Mouse (Mus musculus) forebrain, postnatal 0 days (tissue): Measurements from ENCODE around the gene Batf2. TPM values are rescaled to one million over a fixed set of nuclear protein-coding genes. Genes with fewer than 3 reads are reported as not detected.

Experiments used
- ATAC-seq: fragments of 200-750 bp; cut with Nextera tagmentation; 2 replicates; pipeline ENCODE4 v1.8.0; 2017; ENCODE audit warnings: mild to moderate bottlenecking, moderate library complexity
- DNase-seq: peaks from one replicate; pipeline ENCODE4 v3.0.0-alpha.2; 2015
- H3K27ac ChIP-seq: fragments of 300-500 bp; sonication (generic); 2 replicates; pipeline ENCODE4 v1.5.1; 2014; ENCODE audit warnings: low read depth, mild to moderate bottlenecking, antibody characterized with exemption, low read length, moderate library complexity, mixed read lengths
- H3K27me3 ChIP-seq: fragments of 300-500 bp; sonication (generic); 2 replicates; pipeline ENCODE4 v1.6.1; 2014; ENCODE audit warnings: mild to moderate bottlenecking, low read length, mixed read lengths; ENCODE audit not compliant: insufficient read depth
- H3K36me3 ChIP-seq: fragments of 300-500 bp; sonication (generic); 2 replicates; pipeline ENCODE4 v1.6.1; 2014; ENCODE audit warnings: mild to moderate bottlenecking, moderate library complexity; ENCODE audit not compliant: insufficient read depth
- H3K4me1 ChIP-seq: fragments of 300-500 bp; sonication (generic); 2 replicates; pipeline ENCODE4 v1.6.1; 2014; ENCODE audit warnings: antibody characterized with exemption; ENCODE audit not compliant: insufficient read depth
- H3K4me2 ChIP-seq: fragments of 300-500 bp; sonication (generic); 2 replicates; pipeline ENCODE4 v1.6.1; 2014; ENCODE audit warnings: low read depth, mild to moderate bottlenecking, moderate library complexity
- H3K4me3 ChIP-seq: fragments of 300-500 bp; sonication (generic); 2 replicates; pipeline ENCODE4 v1.5.1; 2014; ENCODE audit warnings: low read depth, low read length, mixed read lengths
- H3K9ac ChIP-seq: fragments of 300-500 bp; sonication (generic); 2 replicates; pipeline ENCODE4 v1.6.1; 2014; ENCODE audit warnings: mild to moderate bottlenecking
- H3K9me3 ChIP-seq: fragments of 300-500 bp; sonication (generic); 2 replicates; pipeline ENCODE4 v1.6.1; 2016; ENCODE audit warnings: low read length
- CTCF ChIP-seq: sonication (generic); IDR thresholded peaks from 2 replicates; pipeline ENCODE4 v1.5.1; 2016; ENCODE audit warnings: antibody characterized with exemption, control low read depth, low read depth
- WGBS: fragments of 180-500 bp; shearing (Covaris S2); extraction: QIAGEN DNeasy Blood & Tissue Kit; methylation state at CpG from one replicate; pipeline ENCODE4 v1.1.7; 2014; 5-methylcytosine and 5-hydroxymethylcytosine counted together
- polyA plus RNA-seq: library from polyadenylated mRNA; unstranded; fragments of >200 nt; fragmentation: Nextera tagmentation; extraction: Ambion mirVana; gene quantifications from 2 replicates; pipeline ENCODE4 v1.2.1, GENCODE M21; 2015
- total RNA-seq: library from RNA; depleted of rRNA; stranded (reverse); fragments of >200 nt; gene quantifications from 2 replicates; pipeline ENCODE4 v1.2.3, GENCODE M21; 2014; rRNA removed

Gene Batf2
- total and polyA plus RNA-seq, 2 experiments from 2014 or later = not detected

- H3K36me3 ChIP-seq = no peaks in the 10 kb centered on the region
- H3K4me2 ChIP-seq = no peak overlapping the region
- H3K9me3 ChIP-seq = no peaks in the 10 kb centered on the region
- no peak overlapping the region for H3K4me3 ChIP-seq
- H3K27ac ChIP-seq = no peak overlapping the region
- no peaks in the 10 kb centered on the region for H3K27me3 ChIP-seq
- ATAC-seq = no peak
- H3K9ac ChIP-seq = no peak overlapping the region
- H3K4me1 ChIP-seq = no peaks in the 10 kb centered on the region
- no peak for DNase-seq
- WGBS = 90% methylated on average over 6 of the region's 6 CpGs
- no peak for TF ChIP-seq CTCF
Observed at GRCm38 (mm10) chr19:6178775-6179174, 38.0 kb downstream of the Batf2 start.

- WGBS = 27% methylated on average over 5 of the region's 5 CpGs
- DNase-seq = no peak
Observed at GRCm38 (mm10) chr19:6181629-6182028, 40.8 kb downstream of the Batf2 start.

GRCm38 (mm10) chr19:6182534-6182933 is 41.8 kb downstream of the Batf2 start:
- H3K9ac ChIP-seq = no peak overlapping the region
- H3K27ac ChIP-seq = no peak overlapping the region
- no peaks in the 10 kb centered on the region for H3K9me3 ChIP-seq
- ATAC-seq (no peak), DNase-seq (no peak)
- TF ChIP-seq CTCF = no peak
- H3K4me2 ChIP-seq = no peak overlapping the region
- no peak overlapping the region for H3K4me3 ChIP-seq
- H3K27me3 ChIP-seq = no peaks in the 10 kb centered on the region
- WGBS = 14% methylated on average over 3 of the region's 3 CpGs
- H3K4me1 ChIP-seq = no peaks in the 10 kb centered on the region
- no peaks in the 10 kb centered on the region for H3K36me3 ChIP-seq

More at GRCm38 (mm10) chr19:6181629-6182028, 40.8 kb downstream of the Batf2 start:
- H3K27ac ChIP-seq = no peak overlapping the region
- no peaks in the 10 kb centered on the region for H3K27me3 ChIP-seq
- no peaks in the 10 kb centered on the region for H3K4me1 ChIP-seq
- TF ChIP-seq CTCF = no peak
- H3K4me3 ChIP-seq = no peak overlapping the region
- no peak overlapping the region for H3K9ac ChIP-seq
- no peaks in the 10 kb centered on the region for H3K9me3 ChIP-seq
- ATAC-seq = no peak
- H3K36me3 ChIP-seq = no peaks in the 10 kb centered on the region
- no peak overlapping the region for H3K4me2 ChIP-seq

GRCm38 (mm10) chr19:6184131-6184530 is 43.3 kb downstream of the Batf2 start, which contains the start of gene Majin:
Majin (plus strand) TSS chr19:6184388.
- TF ChIP-seq CTCF = no peak
- Histone ChIP-seq H3K4me2 (no peak within 1 kb of the TSS), H3K4me1 (no peaks in the 10 kb centered on the region), H3K9ac (no peak within 1 kb of the TSS), H3K9me3 (no peaks in the 10 kb centered on the region), H3K27me3 (no peaks in the 10 kb centered on the region), H3K4me3 (no peak within 1 kb of the TSS), H3K27ac (no peak within 1 kb of the TSS), H3K36me3 (no peaks in the 10 kb centered on the region)
- DNase-seq (no peak), ATAC-seq (no peak)
- WGBS = 90% methylated on average over 23 of the region's 23 CpGs

GRCm38 (mm10) chr19:6204265-6204664 is 63.5 kb downstream of the Batf2 start:
- Histone ChIP-seq H3K4me3 (no peak overlapping the region), H3K4me2 (no peak overlapping the region), H3K9me3 (no peaks in the 10 kb centered on the region), H3K9ac (no peak overlapping the region), H3K27me3 (no peaks in the 10 kb centered on the region), H3K4me1 (no peaks in the 10 kb centered on the region), H3K27ac (no peak overlapping the region), H3K36me3 (no peaks in the 10 kb centered on the region)
- WGBS = 78% methylated on average over 2 of the region's 2 CpGs
- no peak for TF ChIP-seq CTCF
- ATAC-seq = no peak
- DNase-seq = no peak

- H3K4me2 ChIP-seq = no peak overlapping the region
- H3K27me3 ChIP-seq = no peaks in the 10 kb centered on the region
- ATAC-seq (no peak), DNase-seq (no peak)
- 63% methylated on average over 5 of the region's 5 CpGs for WGBS
- no peak overlapping the region for H3K27ac ChIP-seq
- TF ChIP-seq CTCF = no peak
- no peaks in the 10 kb centered on the region for H3K4me1 ChIP-seq
- no peaks in the 10 kb centered on the region for H3K36me3 ChIP-seq
- H3K4me3 ChIP-seq = no peak overlapping the region
- H3K9me3 ChIP-seq = no peaks in the 10 kb centered on the region
- no peak overlapping the region for H3K9ac ChIP-seq
Observed at GRCm38 (mm10) chr19:6206716-6207115, 65.9 kb downstream of the Batf2 start.

GRCm38 (mm10) chr19:6216046-6216705 is 75.4 kb downstream of the Batf2 start:
- Histone ChIP-seq H3K27me3 (no peaks in the 10 kb centered on the region), H3K4me2 (no peak overlapping the region), H3K36me3 (no peaks in the 10 kb centered on the region), H3K4me1 (no peaks in the 10 kb centered on the region), H3K9me3 (no peaks in the 10 kb centered on the region), H3K9ac (no peak overlapping the region), H3K4me3 (no peak overlapping the region), H3K27ac (no peak overlapping the region)
- DNase-seq (no peak), ATAC-seq (no peak)
- no peak for TF ChIP-seq CTCF
- 83% methylated on average over 6 of the region's 6 CpGs for WGBS

- no peaks in the 10 kb centered on the region for H3K4me1 ChIP-seq
- TF ChIP-seq CTCF = no peak
- DNase-seq (no peak), ATAC-seq (no peak)
- H3K4me2 ChIP-seq = no peak overlapping the region
- H3K9me3 ChIP-seq = no peaks in the 10 kb centered on the region
- no peak overlapping the region for H3K9ac ChIP-seq
- H3K27me3 ChIP-seq = no peaks in the 10 kb centered on the region
- H3K27ac ChIP-seq = no peak overlapping the region
- H3K36me3 ChIP-seq = no peaks in the 10 kb centered on the region
- H3K4me3 ChIP-seq = no peak overlapping the region
- 57% methylated on average over 6 of the region's 6 CpGs for WGBS
Observed at GRCm38 (mm10) chr19:6218606-6219005, 77.8 kb downstream of the Batf2 start.

Other genes with a start within 250 kb of the Batf2 start
Only the 30 nearest of the 31 such genes appear.
- 52.8 and 64.5 TPM in 2 replicates for gene Dpf2, start 228.0 kb upstream of the Batf2 start, total RNA-seq
- gene Dpf2, start 228.0 kb upstream of the Batf2 start, polyA plus RNA-seq = 56.8 and 60.1 TPM in 2 replicates
- gene Cdc42ep2, start 216.2 kb upstream of the Batf2 start, total RNA-seq = 13.3 and 18.4 TPM in 2 replicates
- gene Cdc42ep2, start 216.2 kb upstream of the Batf2 start, polyA plus RNA-seq = 13.5 and 15.6 TPM in 2 replicates
- gene Pola2, start 176.8 kb upstream of the Batf2 start, total RNA-seq = 12.4 and 18.1 TPM in 2 replicates
- 13.7 and 15.3 TPM in 2 replicates for gene Pola2, start 176.8 kb upstream of the Batf2 start, polyA plus RNA-seq
- not detected in 2 replicates for gene Slc22a20, start 154.8 kb upstream of the Batf2 start, total RNA-seq
- gene Slc22a20, start 154.8 kb upstream of the Batf2 start, polyA plus RNA-seq = not detected in 2 replicates
- 5.5 and 7.7 TPM in 2 replicates for gene Capn1, start 125.1 kb upstream of the Batf2 start, total RNA-seq
- 3.0 and 3.3 TPM in 2 replicates for gene Capn1, start 125.1 kb upstream of the Batf2 start, polyA plus RNA-seq
- 15.8 and 23.7 TPM in 2 replicates for gene Syvn1, start 94.4 kb upstream of the Batf2 start, total RNA-seq
- 24.7 and 27.7 TPM in 2 replicates for gene Syvn1, start 94.4 kb upstream of the Batf2 start, polyA plus RNA-seq
- 47.1 and 50.8 TPM in 2 replicates for gene Mrpl49, start 83.2 kb upstream of the Batf2 start, total RNA-seq
- gene Mrpl49, start 83.2 kb upstream of the Batf2 start, polyA plus RNA-seq = 54.4 and 55.7 TPM in 2 replicates
- 1,002 and 1,178 TPM in 2 replicates for gene Fau, start 83.1 kb upstream of the Batf2 start, total RNA-seq
- gene Fau, start 83.1 kb upstream of the Batf2 start, polyA plus RNA-seq = 610 and 775 TPM in 2 replicates
- 42.5 and 50.8 TPM in 2 replicates for gene Znhit2, start 79.8 kb upstream of the Batf2 start, total RNA-seq
- 46.1 and 47.1 TPM in 2 replicates for gene Znhit2, start 79.8 kb upstream of the Batf2 start, polyA plus RNA-seq
- gene Tm7sf2, start 72.6 kb upstream of the Batf2 start, total RNA-seq = 70.6 and 79.6 TPM in 2 replicates
- gene Tm7sf2, start 72.6 kb upstream of the Batf2 start, polyA plus RNA-seq = 37.1 and 43.3 TPM in 2 replicates
- gene Vps51, start 63.8 kb upstream of the Batf2 start, total RNA-seq = 93.0 and 96.8 TPM in 2 replicates
- 78.6 and 93.7 TPM in 2 replicates for gene Vps51, start 63.8 kb upstream of the Batf2 start, polyA plus RNA-seq
- gene Tmem262, start 61.0 kb upstream of the Batf2 start, total RNA-seq = not detected in 2 replicates
- gene Tmem262, start 61.0 kb upstream of the Batf2 start, polyA plus RNA-seq = not detected in 2 replicates
- 0.69 TPM in 1 of 2 replicates, not detected in the other for gene Gm28374, start 58.7 kb upstream of the Batf2 start, total RNA-seq
- 0.57 and 0.68 TPM in 2 replicates for gene Gm28374, start 58.7 kb upstream of the Batf2 start, polyA plus RNA-seq
- 63.4 and 63.9 TPM in 2 replicates for gene Zfpl1, start 56.0 kb upstream of the Batf2 start, total RNA-seq
- gene Zfpl1, start 56.0 kb upstream of the Batf2 start, polyA plus RNA-seq = 100 and 114 TPM in 2 replicates
- gene Cdca5, start 56.0 kb upstream of the Batf2 start, total RNA-seq = 2.2 and 3.0 TPM in 2 replicates
- 4.7 TPM in 2 replicates for gene Cdca5, start 56.0 kb upstream of the Batf2 start, polyA plus RNA-seq
- gene AC131692.1, start 46.6 kb upstream of the Batf2 start, total RNA-seq = not detected in 2 replicates
- gene AC131692.1, start 46.6 kb upstream of the Batf2 start, polyA plus RNA-seq = not detected in 2 replicates
- gene Naaladl1, start 35.2 kb upstream of the Batf2 start, total RNA-seq = 0.14 and 0.15 TPM in 2 replicates
- 0.39 and 0.51 TPM in 2 replicates for gene Naaladl1, start 35.2 kb upstream of the Batf2 start, polyA plus RNA-seq
- gene Sac3d1, start 22.3 kb upstream of the Batf2 start, total RNA-seq = 44.8 and 67.7 TPM in 2 replicates
- 60.8 and 61.5 TPM in 2 replicates for gene Sac3d1, start 22.3 kb upstream of the Batf2 start, polyA plus RNA-seq
- 46.1 and 57.0 TPM in 2 replicates for gene Snx15, start 12.7 kb upstream of the Batf2 start, total RNA-seq
- gene Snx15, start 12.7 kb upstream of the Batf2 start, polyA plus RNA-seq = 58.0 and 60.5 TPM in 2 replicates
- gene Arl2, start 565 bp downstream of the Batf2 start, total RNA-seq = 60.6 and 63.8 TPM in 2 replicates
- gene Arl2, start 565 bp downstream of the Batf2 start, polyA plus RNA-seq = 111 and 118 TPM in 2 replicates
- not detected in 2 replicates for gene Majin, start 43.4 kb downstream of the Batf2 start, total RNA-seq
- gene Majin, start 43.4 kb downstream of the Batf2 start, polyA plus RNA-seq = not detected in 2 replicates
- not detected in 2 replicates for gene Gpha2, start 85.4 kb downstream of the Batf2 start, total RNA-seq
- gene Gpha2, start 85.4 kb downstream of the Batf2 start, polyA plus RNA-seq = 0.50 TPM in 1 of 2 replicates, not detected in the other
- gene Ppp2r5b, start 94.9 kb downstream of the Batf2 start, total RNA-seq = 196 and 203 TPM in 2 replicates
- 144 and 159 TPM in 2 replicates for gene Ppp2r5b, start 94.9 kb downstream of the Batf2 start, polyA plus RNA-seq
- 21.0 and 26.7 TPM in 2 replicates for gene Atg2a, start 100.7 kb downstream of the Batf2 start, total RNA-seq
- gene Atg2a, start 100.7 kb downstream of the Batf2 start, polyA plus RNA-seq = 5.9 and 7.6 TPM in 2 replicates
- gene Ehd1, start 135.7 kb downstream of the Batf2 start, total RNA-seq = 91.9 and 120 TPM in 2 replicates
- 69.9 and 75.4 TPM in 2 replicates for gene Ehd1, start 135.7 kb downstream of the Batf2 start, polyA plus RNA-seq
- gene Cdc42bpg, start 165.5 kb downstream of the Batf2 start, total RNA-seq = 3.1 and 4.7 TPM in 2 replicates
- 0.11 and 0.23 TPM in 2 replicates for gene Cdc42bpg, start 165.5 kb downstream of the Batf2 start, polyA plus RNA-seq
- 60.5 and 64.3 TPM in 2 replicates for gene Men1, start 194.0 kb downstream of the Batf2 start, total RNA-seq
- 58.3 and 60.9 TPM in 2 replicates for gene Men1, start 194.0 kb downstream of the Batf2 start, polyA plus RNA-seq
- gene Map4k2, start 200.2 kb downstream of the Batf2 start, total RNA-seq = 43.0 and 55.8 TPM in 2 replicates
- gene Map4k2, start 200.2 kb downstream of the Batf2 start, polyA plus RNA-seq = 6.7 and 9.7 TPM in 2 replicates
- gene Sf1, start 222.7 kb downstream of the Batf2 start, total RNA-seq = 70.0 and 113 TPM in 2 replicates
- gene Sf1, start 222.7 kb downstream of the Batf2 start, polyA plus RNA-seq = 89.7 and 102 TPM in 2 replicates
- 6.2 and 8.8 TPM in 2 replicates for gene Pygm, start 243.4 kb downstream of the Batf2 start, total RNA-seq
- gene Pygm, start 243.4 kb downstream of the Batf2 start, polyA plus RNA-seq = 4.7 and 7.6 TPM in 2 replicates